Mouse (Mus musculus): ENCODE results near the gene Akr1c19.

GRCm38 (mm10) chr13:4281471-4282412 lies 53.2 kb downstream of the Akr1c19 start:
- TF ChIP-seq CTCF (conservative IDR thresholded peaks at IDR 0.05; ENCODE audit: insufficient read depth, insufficient read length, low read depth, low read length) (no peak), POLR2A (IDR thresholded peaks at IDR 0.05; ENCODE audit: low read depth, low read length) (no peak)

Measured in kidney, adult 2 months (tissue).